Mouse (Mus musculus) embryonic fibroblast, embryonic 13.5 days (primary cell): ENCODE measurements around the gene Phykpl.

Source experiments
- CTCF ChIP-seq: IDR thresholded peaks from 2 replicates; pipeline ENCODE4 v1.5.1; 2011; ENCODE audit warnings: mild to moderate bottlenecking, control low read depth, low read length, moderate library complexity, borderline replicate concordance; ENCODE audit not compliant: insufficient read depth
- POLR2A ChIP-seq: IDR thresholded peaks from 2 replicates; pipeline ENCODE4 v1.6.1; 2011; ENCODE audit warnings: low read depth, mild to moderate bottlenecking, control low read depth, low read length, moderate library complexity

GRCm38 (mm10) chr11:51637971-51638414 lies 53.4 kb downstream of the Phykpl start:
- TF ChIP-seq CTCF, result no peak
- no peak for TF ChIP-seq POLR2A
